Mouse (Mus musculus): ENCODE results near the gene Icam4.
"Not testable (repeated sequence)": the region's sequence is repeated elsewhere in the genome, so short reads cannot be mapped to it uniquely, and the experiment has no call there.

Gene Icam4

DNA sequence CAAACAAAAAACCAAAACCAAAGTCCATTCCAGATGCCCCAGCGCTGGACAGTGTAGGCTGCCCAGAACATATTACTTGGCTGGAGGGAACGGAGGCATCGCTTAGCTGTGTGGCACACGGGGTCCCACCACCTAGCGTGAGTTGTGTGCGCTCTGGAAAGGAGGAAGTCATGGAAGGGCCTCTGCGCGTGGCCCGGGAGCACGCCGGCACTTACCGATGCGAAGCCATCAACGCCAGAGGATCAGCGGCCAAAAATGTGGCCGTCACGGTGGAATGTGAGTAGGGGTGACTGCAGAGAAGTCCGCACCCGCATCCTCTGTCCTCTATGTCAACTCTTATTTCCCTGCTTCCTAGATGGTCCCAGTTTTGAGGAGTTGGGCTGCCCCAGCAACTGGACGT lies 7.0 kb downstream of the Icam4 start:
- DNase-seq, result no peak

DNA sequence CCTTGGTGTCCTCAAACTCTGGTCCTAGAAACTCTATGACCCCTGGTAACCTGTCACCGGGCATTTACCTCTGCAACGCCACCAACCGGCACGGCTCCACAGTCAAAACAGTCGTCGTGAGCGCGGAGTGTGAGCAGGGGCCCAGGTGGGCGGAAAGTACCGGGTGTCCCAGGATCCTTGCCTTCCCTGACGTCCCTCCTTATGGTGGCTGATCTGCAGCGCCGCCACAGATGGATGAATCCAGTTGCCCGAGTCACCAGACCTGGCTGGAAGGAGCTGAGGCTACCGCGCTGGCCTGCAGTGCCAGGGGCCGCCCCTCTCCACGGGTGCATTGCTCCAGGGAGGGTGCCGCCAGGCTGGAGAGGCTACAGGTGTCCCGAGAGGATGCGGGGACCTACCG lies 7.5 kb downstream of the Icam4 start:
- DNase-seq, result no peak

GRCm38 (mm10) chr9:21037481-21037891 lies 8.3 kb downstream of the Icam4 start:
- DNase-seq, result no peak

GRCm38 (mm10) chr9:21039779-21040178 lies 10.6 kb downstream of the Icam4 start:
- no peak for DNase-seq

- DNase-seq, result peak; percentile 78
Observed at GRCm38 (mm10) chr9:21041308-21041707, 12.1 kb downstream of the Icam4 start.

- no peak for DNase-seq
Observed at GRCm38 (mm10) chr9:21043563-21043962, 14.4 kb downstream of the Icam4 start.

GRCm38 (mm10) chr9:21044785-21045184 lies 15.6 kb downstream of the Icam4 start:
- DNase-seq, result not testable (repeated sequence)

DNA sequence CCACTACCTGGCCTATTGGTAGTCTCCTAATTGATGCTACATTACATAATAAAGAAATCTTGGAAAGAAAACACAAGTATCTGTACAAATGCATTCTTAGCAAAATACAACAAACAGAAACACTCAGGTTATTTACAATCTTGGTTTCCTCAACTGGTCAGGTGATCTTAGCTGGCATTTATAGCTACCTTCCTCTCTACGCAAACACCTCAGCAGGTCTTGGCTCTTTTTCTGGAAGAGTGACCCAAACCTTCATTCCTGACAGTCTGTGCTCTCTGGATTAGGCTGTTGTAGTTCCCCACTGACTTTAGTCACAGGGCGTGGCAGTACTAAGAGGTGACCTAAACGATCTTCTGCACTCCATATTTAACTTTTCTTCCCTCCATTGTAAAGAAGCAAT lies 16.1 kb downstream of the Icam4 start:
- no peak for DNase-seq

- no peak for DNase-seq
Observed at GRCm38 (mm10) chr9:21051578-21051977, 22.4 kb downstream of the Icam4 start.

GRCm38 (mm10) chr9:21062928-21063327 lies 33.8 kb downstream of the Icam4 start:
- DNase-seq, result peak; percentile 77

GRCm38 (mm10) chr9:21067006-21067684 lies 38.0 kb downstream of the Icam4 start, which contains the start of gene Zglp1:
Zglp1 (minus strand) TSS chr9:21067093.
- DNase-seq, result no peak

DNA sequence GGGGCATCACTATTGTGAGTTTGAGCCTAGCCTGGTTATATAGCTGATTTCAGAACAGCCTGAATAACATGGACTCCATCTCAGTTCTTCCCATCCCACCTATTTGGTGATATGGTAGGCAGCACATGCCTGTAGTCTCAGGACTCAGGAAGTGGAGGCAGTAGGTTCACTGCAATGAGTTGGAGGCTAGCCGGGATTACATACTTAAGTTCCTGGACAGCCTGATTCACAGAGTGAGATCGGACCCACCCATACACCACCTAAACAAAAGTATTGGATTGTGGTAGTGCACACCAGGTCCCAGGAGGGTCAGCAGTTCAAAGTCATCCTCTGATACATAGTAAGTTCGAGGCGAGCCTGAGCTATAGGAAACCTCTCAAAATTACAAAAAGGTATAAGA lies 43.5 kb downstream of the Icam4 start:
- no peak for DNase-seq

- DNase-seq, result peak; percentile 91
Observed at GRCm38 (mm10) chr9:21073044-21073840, 44.1 kb downstream of the Icam4 start, which contains the start of the genes Gm49373 and Fdx1l. Gm49373 (minus strand) TSS chr9:21073096. Fdx1l (minus strand) TSS chr9:21073614.

- no peak for DNase-seq
Observed at GRCm38 (mm10) chr9:21074173-21074572, 45.0 kb downstream of the Icam4 start.

DNA sequence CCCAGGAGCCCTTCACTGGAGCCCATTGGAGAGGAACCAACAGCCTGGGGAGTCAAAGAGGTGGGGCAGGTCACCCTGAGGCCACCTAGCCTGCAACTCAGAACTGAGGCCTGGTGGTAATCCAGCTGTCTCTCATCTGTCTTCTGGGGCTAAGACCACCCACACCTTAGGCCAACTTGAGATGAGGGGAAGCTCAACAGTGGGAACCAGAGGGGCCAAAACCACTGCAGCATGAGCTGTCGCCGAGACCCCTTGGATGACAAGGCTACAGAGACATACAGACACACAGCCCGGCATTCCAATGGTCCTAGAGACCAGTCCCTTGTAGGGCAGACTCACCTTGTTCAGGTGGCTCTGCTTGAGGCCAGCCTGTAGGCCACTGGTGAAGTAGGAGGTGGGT lies 46.5 kb downstream of the Icam4 start:
- no peak for DNase-seq
